Mouse (Mus musculus): ENCODE measurements around the gene Plch1.

DNA sequence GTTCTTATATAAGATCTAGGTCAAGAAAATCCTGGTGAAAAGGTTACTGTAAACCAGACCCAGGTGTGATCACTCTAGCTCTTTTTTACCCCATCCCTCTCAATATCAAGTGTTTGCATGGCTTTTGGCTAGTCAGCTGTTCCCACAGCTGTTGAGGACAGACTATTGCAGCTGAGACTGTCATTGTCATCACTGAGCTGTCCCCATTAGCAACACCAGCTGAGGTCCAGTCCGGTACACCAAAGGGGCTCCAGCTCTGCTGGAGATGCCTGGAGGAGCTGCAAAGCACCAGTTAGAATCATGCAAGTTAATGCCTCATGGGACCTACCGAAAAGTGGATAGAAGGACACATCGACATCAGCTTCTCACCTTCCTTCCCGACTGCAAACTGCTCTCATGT is 206.5 kb downstream of the Plch1 start:
- TF ChIP-seq CTCF (IDR thresholded peaks at IDR 0.05) (no peak), EP300 (IDR thresholded peaks at IDR 0.05) (no peak)
